Mouse (Mus musculus) adrenal gland, postnatal 14 days (tissue): ENCODE data around the gene Sco2. TPM values are rescaled to one million over a fixed set of nuclear protein-coding genes. Genes with fewer than 3 reads are reported as not detected.

Experiments used
- DNase-seq: peaks from one replicate; pipeline ENCODE4 v3.0.0; 2021; ENCODE audit warnings: mixed read lengths
- total RNA-seq: library from RNA; stranded (reverse); gene quantifications from 2 replicates; pipeline ENCODE4 v1.2.3, GENCODE M21; 2021

The Sco2 gene
- total RNA-seq, 1 experiment from 2014 or later: 43.5 TPM

GRCm38 (mm10) chr15:89322670-89323522, 50.8 kb downstream of the Sco2 start, which contains the start of gene Adm2:
Gene Adm2 (plus strand): TSS chr15:89322720.
- no peak for DNase-seq

Other genes starting within 250 kb of the Sco2 start
- gene Hdac10, start 245.1 kb downstream of the Sco2 start, total RNA-seq: 11.9 and 13.2 TPM in 2 replicates
- 8.6 and 9.6 TPM in 2 replicates for gene Mapk12, start 233.1 kb downstream of the Sco2 start, total RNA-seq
- 5.3 and 6.4 TPM in 2 replicates for gene Mapk11, start 224.2 kb downstream of the Sco2 start, total RNA-seq
- 83.2 and 110 TPM in 2 replicates for gene Plxnb2, start 193.1 kb downstream of the Sco2 start, total RNA-seq
- gene Dennd6b, start 177.3 kb downstream of the Sco2 start, total RNA-seq: 5.0 and 6.2 TPM in 2 replicates
- 41.1 and 52.4 TPM in 2 replicates for gene Ppp6r2, start 162.3 kb downstream of the Sco2 start, total RNA-seq
- 74.0 and 99.4 TPM in 2 replicates for gene Sbf1, start 58.5 kb downstream of the Sco2 start, total RNA-seq
- gene Adm2, start 51.1 kb downstream of the Sco2 start, total RNA-seq: not detected in 2 replicates
- gene Miox, start 39.4 kb downstream of the Sco2 start, total RNA-seq: not detected in 2 replicates
- 43.2 and 44.6 TPM in 2 replicates for gene Lmf2, start 18.2 kb downstream of the Sco2 start, total RNA-seq
- 83.3 and 85.8 TPM in 2 replicates for gene Ncaph2, start 18.1 kb downstream of the Sco2 start, total RNA-seq
- gene Tymp, start 3.2 kb upstream of the Sco2 start, total RNA-seq: 0.68 and 4.5 TPM in 2 replicates
- gene Odf3b, start 5.4 kb upstream of the Sco2 start, total RNA-seq: 0.53 and 1.5 TPM in 2 replicates
- gene Klhdc7b, start 11.1 kb upstream of the Sco2 start, total RNA-seq: not detected in 2 replicates
- gene Syce3, start 36.7 kb upstream of the Sco2 start, total RNA-seq: not detected in 2 replicates
- gene Cpt1b, start 52.0 kb upstream of the Sco2 start, total RNA-seq: 525 and 569 TPM in 2 replicates
- 2.5 TPM in 2 replicates for gene C730034F03Rik, start 55.7 kb upstream of the Sco2 start, total RNA-seq
- gene Gm44502, start 55.9 kb upstream of the Sco2 start, total RNA-seq: 11.0 and 11.5 TPM in 2 replicates
- 98.6 and 101 TPM in 2 replicates for gene Chkb, start 56.1 kb upstream of the Sco2 start, total RNA-seq
- 8.0 and 9.1 TPM in 2 replicates for gene Mapk8ip2, start 80.1 kb upstream of the Sco2 start, total RNA-seq
- gene Arsa, start 103.6 kb upstream of the Sco2 start, total RNA-seq: 23.3 and 26.9 TPM in 2 replicates
- gene Shank3, start 125.8 kb upstream of the Sco2 start, total RNA-seq: 57.8 and 71.6 TPM in 2 replicates
- gene Acr, start 194.5 kb upstream of the Sco2 start, total RNA-seq: 0.48 and 0.75 TPM in 2 replicates
- gene Rabl2, start 218.1 kb upstream of the Sco2 start, total RNA-seq: 9.1 and 12.2 TPM in 2 replicates